Mouse (Mus musculus): ENCODE data around the gene Tmem18. TPM values are rescaled to one million over a fixed set of nuclear protein-coding genes. Genes with fewer than 3 reads are reported as not detected.

Tmem18 gene
- total RNA-seq (2023), result 10 to 100 TPM; 10.8 to 15.8 TPM

DNA sequence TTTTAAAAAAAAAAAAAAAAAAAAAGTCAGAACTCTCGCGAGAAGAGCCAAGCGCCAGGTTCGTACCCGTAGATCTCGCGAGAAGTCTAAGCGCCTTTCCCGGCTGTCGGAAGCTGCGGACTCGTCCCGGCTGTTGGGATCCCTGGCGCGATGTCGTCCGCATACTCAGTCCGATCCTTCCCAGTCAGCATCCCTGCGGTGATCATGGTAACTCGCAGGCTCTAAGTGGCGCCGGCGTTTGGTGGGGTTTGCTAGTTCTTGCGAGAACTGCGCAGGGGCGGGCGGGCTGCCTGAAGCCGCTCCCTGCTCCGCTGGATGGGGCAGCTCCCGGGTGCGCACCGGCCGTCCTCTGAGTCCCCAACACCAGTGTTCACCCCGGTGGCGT lies at the start of gene Tmem18:
Gene Tmem18 (plus strand): TSS at position 71 of the 385 bp plus-strand sequence.

Other genes with a start within 250 kb of the Tmem18 start
- gene Sntg2, start 211.1 kb upstream of the Tmem18 start, total RNA-seq (2023), result not detected

Data from B cell, adult 67 days (primary cell).